Mouse (Mus musculus) retina, adult 2 months (tissue): Measurements from ENCODE around the gene Itpkb.
A peak's percentile ranks its signal among the peaks of the same experiment; 100 is the strongest.

Experiments used
- DNase-seq: peaks from one replicate; pipeline ENCODE4 v3.0.0-alpha.2; 2012; ENCODE audit warnings: low read depth, low spot score

Itpkb gene

GRCm38 (mm10) chr1:180420496-180421164 lies 90.3 kb downstream of the Itpkb start:
- no peak for DNase-seq

GRCm38 (mm10) chr1:180421165-180421909 lies 91.1 kb downstream of the Itpkb start:
- DNase-seq, result no peak

GRCm38 (mm10) chr1:180422076-180422828 lies 92.0 kb downstream of the Itpkb start:
- DNase-seq, result peak; percentile 47

- DNase-seq, result no peak
These were observed 92.8 kb downstream of the Itpkb start for GRCm38 (mm10) chr1:180423008-180423639.

- no peak for DNase-seq
These were observed 93.6 kb downstream of the Itpkb start for GRCm38 (mm10) chr1:180423931-180424330.

- no peak for DNase-seq
These were observed 96.1 kb downstream of the Itpkb start for GRCm38 (mm10) chr1:180426405-180426804.

GRCm38 (mm10) chr1:180427685-180428084 lies 97.4 kb downstream of the Itpkb start:
- no peak for DNase-seq

- peak; percentile 54 for DNase-seq
These were observed 97.9 kb downstream of the Itpkb start for GRCm38 (mm10) chr1:180428101-180428712.

GRCm38 (mm10) chr1:180428871-180429270 lies 98.6 kb downstream of the Itpkb start:
- DNase-seq, result no peak

GRCm38 (mm10) chr1:180429819-180430218 lies 99.5 kb downstream of the Itpkb start:
- DNase-seq, result no peak

GRCm38 (mm10) chr1:180431833-180432232 lies 101.5 kb downstream of the Itpkb start:
- DNase-seq, result no peak

- no peak for DNase-seq
These were observed 102.8 kb downstream of the Itpkb start for GRCm38 (mm10) chr1:180433098-180433538.

GRCm38 (mm10) chr1:180433796-180434566 lies 103.7 kb downstream of the Itpkb start:
- DNase-seq, result peak; percentile 73

GRCm38 (mm10) chr1:180434925-180435324 lies 104.6 kb downstream of the Itpkb start:
- no peak for DNase-seq

- DNase-seq, result no peak
These were observed 109.2 kb downstream of the Itpkb start for GRCm38 (mm10) chr1:180439496-180439895.

- DNase-seq, result no peak
These were observed 114.1 kb downstream of the Itpkb start for GRCm38 (mm10) chr1:180444411-180444810.

GRCm38 (mm10) chr1:180449641-180450040 lies 119.4 kb downstream of the Itpkb start:
- DNase-seq, result no peak

GRCm38 (mm10) chr1:180458274-180458673 lies 128.0 kb downstream of the Itpkb start:
- DNase-seq, result no peak

GRCm38 (mm10) chr1:180458680-180459079 lies 128.4 kb downstream of the Itpkb start:
- DNase-seq, result no peak

- no peak for DNase-seq
These were observed 130.4 kb downstream of the Itpkb start for GRCm38 (mm10) chr1:180460721-180461120.

- no peak for DNase-seq
These were observed 132.1 kb downstream of the Itpkb start for GRCm38 (mm10) chr1:180462396-180462795.
